Mouse (Mus musculus) megakaryocyte, embryonic 14.5 days (primary cell): ENCODE data around the gene Plekha3.

ENCODE experiments used
- FLI1 ChIP-seq: IDR thresholded peaks from 2 replicates; pipeline ENCODE4 v1.6.1; 2012; ENCODE audit warnings: low read length, inconsistent platforms, mixed read lengths
- GATA1 ChIP-seq: IDR thresholded peaks from 3 replicates; pipeline ENCODE4 v1.6.1; 2012; ENCODE audit warnings: mixed read lengths, low read length, inconsistent platforms, borderline replicate concordance

GRCm38 (mm10) chr2:76655982-76656381 lies 19.1 kb upstream of the Plekha3 start:
- TF ChIP-seq GATA1 (no peak), FLI1 (no peak)
